Mouse (Mus musculus) thymus, adult 2 months (tissue): ENCODE measurements at regions not wholly inside any gene's neighbourhood (a gene's known extent, or its start where the extent isn't known, plus 50 kb on each side); places are given as distances from the start of the nearest gene placed in this dataset.

ENCODE experiments used
- CTCF ChIP-seq: fragments of 200-500 bp; IDR thresholded peaks from 2 replicates; pipeline ENCODE4 v1.5.1; 2012; ENCODE audit warnings: mild to moderate bottlenecking, control low read depth, low read length, moderate library complexity, borderline replicate concordance; ENCODE audit not compliant: control insufficient read depth, poor library complexity, insufficient read depth; ENCODE audit errors: extremely low read depth
- POLR2A ChIP-seq: fragments of 200-500 bp; IDR thresholded peaks from 2 replicates; pipeline ENCODE4 v1.6.1; 2012; ENCODE audit warnings: mild to moderate bottlenecking, low read length, control low read depth, moderate library complexity; ENCODE audit not compliant: control insufficient read depth, poor library complexity, insufficient read depth; ENCODE audit errors: extremely low read depth

DNA sequence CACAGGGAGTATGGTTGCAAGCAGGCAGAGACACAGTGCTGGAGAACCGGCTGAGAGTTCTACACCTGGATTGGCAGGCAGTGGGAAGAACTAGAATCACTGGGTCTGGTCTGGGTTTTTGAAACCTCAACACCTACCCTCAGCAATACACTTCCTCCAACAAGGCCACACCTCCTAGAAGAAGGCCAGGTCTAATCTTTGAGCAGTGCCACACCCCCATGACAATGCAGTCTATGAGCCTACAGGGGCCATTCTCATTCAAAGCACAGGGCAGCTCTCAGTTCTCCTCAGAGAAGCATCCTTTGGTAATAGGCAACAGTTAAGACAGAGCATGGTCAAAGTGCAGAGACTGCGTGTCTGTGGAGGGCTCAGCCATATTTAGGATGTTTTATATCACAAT, 300.8 kb downstream of the Bbx start:
- TF ChIP-seq POLR2A (no peak), CTCF (no peak)
